Mouse (Mus musculus): ENCODE data around the gene 1600002K03Rik. TPM values are rescaled to one million over a fixed set of nuclear protein-coding genes. Genes with fewer than 3 reads are reported as not detected.

Gene 1600002K03Rik
- total and polyA plus RNA-seq, 2 experiments, result 5.1 to 10.0 TPM

- Histone ChIP-seq H3K79me2 (ENCODE audit: control insufficient read depth, insufficient read depth, low read length) (no peaks in the 10 kb centered on the region), H3K4me3 (ENCODE audit: insufficient read depth, low read depth, low read length) (peak overlapping the region; percentile 17; the same call in 1 of the 2 replicates), H3K4me1 (ENCODE audit: control insufficient read depth, insufficient read depth, low read length) (peaks cover 27% of the 10 kb centered on the region), H3K9ac (ENCODE audit: low read depth, low read length) (peak overlapping the region; percentile 33), H3K36me3 (ENCODE audit: control insufficient read depth, insufficient read depth, low read length) (peaks cover 4% of the 10 kb centered on the region; the same call in 1 of the 2 replicates), H3K27me3 (ENCODE audit: control insufficient read depth, insufficient read depth, low read length) (no peaks in the 10 kb centered on the region), H3K27ac (replicated peaks; ENCODE audit: insufficient read depth, low read depth, low read length) (peak overlapping the region; percentile 80)
- TF ChIP-seq POLR2A (IDR thresholded peaks at IDR 0.05; ENCODE audit: extremely low read depth, insufficient read depth, low read length) (no peak), CTCF (IDR thresholded peaks at IDR 0.05; ENCODE audit: low read depth, low read length) (no peak)
- peak; percentile 83 for DNase-seq (ENCODE audit: extremely low read depth, low read depth, low spot score)
- 11% methylated on average over 7 of the region's 7 CpGs for WGBS
Observed at GRCm38 (mm10) chr10:80161522-80162242, 11.1 kb upstream of the 1600002K03Rik start.

- Histone ChIP-seq H3K27me3 (ENCODE audit: control insufficient read depth, insufficient read depth, low read length) (no peaks in the 10 kb centered on the region), H3K27ac (replicated peaks; ENCODE audit: insufficient read depth, low read depth, low read length) (0 out of 2 replicates have a peak overlapping the region, but pooled peaks have one; percentile 80), H3K9ac (ENCODE audit: low read depth, low read length) (no peak overlapping the region), H3K4me1 (ENCODE audit: control insufficient read depth, insufficient read depth, low read length) (peaks cover 25% of the 10 kb centered on the region), H3K36me3 (ENCODE audit: control insufficient read depth, insufficient read depth, low read length) (no peaks in the 10 kb centered on the region; the same call in 1 of the 2 replicates), H3K79me2 (ENCODE audit: control insufficient read depth, insufficient read depth, low read length) (no peaks in the 10 kb centered on the region), H3K4me3 (ENCODE audit: insufficient read depth, low read depth, low read length) (no peak overlapping the region)
- 88% methylated on average over 3 of the region's 3 CpGs for WGBS
- no peak for TF ChIP-seq POLR2A (IDR thresholded peaks at IDR 0.05; ENCODE audit: extremely low read depth, insufficient read depth, low read length)
- TF ChIP-seq CTCF (IDR thresholded peaks at IDR 0.05; ENCODE audit: low read depth, low read length), result no peak
- no peak for DNase-seq (ENCODE audit: extremely low read depth, low read depth, low spot score)
Observed at GRCm38 (mm10) chr10:80162243-80162608, 10.5 kb upstream of the 1600002K03Rik start.

- 82% methylated on average over 6 of the region's 6 CpGs for WGBS
- H3K4me3 ChIP-seq (ENCODE audit: insufficient read depth, low read depth, low read length), result no peak overlapping the region
- no peaks in the 10 kb centered on the region for H3K79me2 ChIP-seq (ENCODE audit: control insufficient read depth, insufficient read depth, low read length)
- H3K9ac ChIP-seq (ENCODE audit: low read depth, low read length), result no peak overlapping the region
- TF ChIP-seq CTCF (IDR thresholded peaks at IDR 0.05; ENCODE audit: low read depth, low read length), result no peak
- TF ChIP-seq POLR2A (IDR thresholded peaks at IDR 0.05; ENCODE audit: extremely low read depth, insufficient read depth, low read length), result no peak
- H3K27ac ChIP-seq (replicated peaks; ENCODE audit: insufficient read depth, low read depth, low read length), result no peak overlapping the region
- peaks cover 25% of the 10 kb centered on the region for H3K4me1 ChIP-seq (ENCODE audit: control insufficient read depth, insufficient read depth, low read length)
- no peak for DNase-seq (ENCODE audit: extremely low read depth, low read depth, low spot score)
- H3K36me3 ChIP-seq (ENCODE audit: control insufficient read depth, insufficient read depth, low read length), result no peaks in the 10 kb centered on the region
- no peaks in the 10 kb centered on the region for H3K27me3 ChIP-seq (ENCODE audit: control insufficient read depth, insufficient read depth, low read length)
Observed at GRCm38 (mm10) chr10:80162716-80163299, 9.9 kb upstream of the 1600002K03Rik start.

- DNase-seq (ENCODE audit: extremely low read depth, low read depth, low spot score), result no peak
Observed at GRCm38 (mm10) chr10:80163721-80164120, 9.0 kb upstream of the 1600002K03Rik start.

GRCm38 (mm10) chr10:80164161-80164997 is 8.4 kb upstream of the 1600002K03Rik start:
- Histone ChIP-seq H3K36me3 (ENCODE audit: control insufficient read depth, insufficient read depth, low read length) (no peaks in the 10 kb centered on the region), H3K4me1 (ENCODE audit: control insufficient read depth, insufficient read depth, low read length) (peaks cover 15% of the 10 kb centered on the region), H3K27me3 (ENCODE audit: control insufficient read depth, insufficient read depth, low read length) (no peaks in the 10 kb centered on the region), H3K9ac (ENCODE audit: low read depth, low read length) (peak overlapping the region; percentile 55), H3K4me3 (ENCODE audit: insufficient read depth, low read depth, low read length) (peak overlapping the region; percentile 32; the same call in 1 of the 2 replicates), H3K79me2 (ENCODE audit: control insufficient read depth, insufficient read depth, low read length) (no peaks in the 10 kb centered on the region), H3K27ac (replicated peaks; ENCODE audit: insufficient read depth, low read depth, low read length) (peak overlapping the region; percentile 51)
- WGBS, result 10% methylated on average over 44 of the region's 44 CpGs
- DNase-seq (ENCODE audit: extremely low read depth, low read depth, low spot score), result no peak
- TF ChIP-seq CTCF (IDR thresholded peaks at IDR 0.05; ENCODE audit: low read depth, low read length) (no peak), POLR2A (IDR thresholded peaks at IDR 0.05; ENCODE audit: extremely low read depth, insufficient read depth, low read length) (no peak)

More at GRCm38 (mm10) chr10:80163721-80164120, 9.0 kb upstream of the 1600002K03Rik start:
- Histone ChIP-seq H3K79me2 (ENCODE audit: control insufficient read depth, insufficient read depth, low read length) (no peaks in the 10 kb centered on the region), H3K9ac (ENCODE audit: low read depth, low read length) (no peak overlapping the region), H3K4me3 (ENCODE audit: insufficient read depth, low read depth, low read length) (no peak overlapping the region), H3K4me1 (ENCODE audit: control insufficient read depth, insufficient read depth, low read length) (peaks cover 21% of the 10 kb centered on the region), H3K27me3 (ENCODE audit: control insufficient read depth, insufficient read depth, low read length) (no peaks in the 10 kb centered on the region), H3K36me3 (ENCODE audit: control insufficient read depth, insufficient read depth, low read length) (no peaks in the 10 kb centered on the region), H3K27ac (replicated peaks; ENCODE audit: insufficient read depth, low read depth, low read length) (no peak overlapping the region)
- TF ChIP-seq CTCF (IDR thresholded peaks at IDR 0.05; ENCODE audit: low read depth, low read length) (no peak), POLR2A (IDR thresholded peaks at IDR 0.05; ENCODE audit: extremely low read depth, insufficient read depth, low read length) (no peak)
- 75% methylated on average over 8 of the region's 8 CpGs for WGBS

All from liver, adult 2 months (tissue).